Mouse (Mus musculus) testis, adult 2 months (tissue): Measurements from ENCODE around the gene Gm5592.
"Not testable (repeated sequence)": the region's sequence is repeated elsewhere in the genome, so short reads cannot be mapped to it uniquely, and the experiment has no call there.

Source experiments
- CTCF ChIP-seq: fragments of 200-500 bp; IDR thresholded peaks from 2 replicates; pipeline ENCODE4 v1.5.1; 2012; ENCODE audit warnings: low read depth, mild to moderate bottlenecking, inconsistent platforms, low read length, moderate library complexity; ENCODE audit not compliant: control insufficient read depth, insufficient read depth, insufficient replicate concordance
- POLR2A ChIP-seq: fragments of 200-500 bp; IDR thresholded peaks from 2 replicates; pipeline ENCODE4 v1.6.1; 2012; ENCODE audit warnings: low read depth, mild to moderate bottlenecking, inconsistent platforms, low read length, moderate library complexity; ENCODE audit not compliant: control insufficient read depth

GRCm38 (mm10) chr7:41157879-41158278 is 4.2 kb downstream of the Gm5592 start:
- TF ChIP-seq CTCF, POLR2A: not testable (repeated sequence)
